Mouse (Mus musculus) bone marrow macrophage, adult 2 months (primary cell): ENCODE results near the gene Slc48a1.

Experiments
- CTCF ChIP-seq: IDR thresholded peaks from 2 replicates; pipeline ENCODE4 v1.5.1; 2012; ENCODE audit warnings: low read depth, mild to moderate bottlenecking, low read length, moderate library complexity
- POLR2A ChIP-seq: IDR thresholded peaks from 2 replicates; pipeline ENCODE4 v1.6.1; 2012; ENCODE audit warnings: mild to moderate bottlenecking, low read depth, low read length, borderline replicate concordance

DNA sequence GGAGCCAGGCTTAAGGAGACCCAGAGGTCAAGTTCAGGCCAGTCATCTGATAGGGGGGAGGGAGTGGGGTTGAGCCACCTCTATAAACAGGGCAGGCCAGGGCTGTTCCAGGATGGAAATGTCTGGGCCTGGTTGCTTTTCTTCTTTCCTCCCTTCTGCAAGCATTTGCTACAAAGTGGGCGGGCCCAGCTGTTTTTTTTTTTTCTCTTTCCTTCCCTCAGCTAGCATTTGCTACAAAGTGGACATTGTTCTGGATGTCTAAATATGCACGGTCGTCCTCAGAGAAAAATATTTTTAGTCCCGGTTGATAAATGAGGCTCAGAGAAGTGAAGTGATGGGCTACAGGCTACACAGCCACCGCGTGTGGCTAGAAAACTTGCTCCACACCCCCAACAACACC is 23.8 kb upstream of the Slc48a1 start:
- TF ChIP-seq POLR2A = no peak
- no peak for TF ChIP-seq CTCF
